Mouse (Mus musculus) naive thymus-derived CD4-positive, alpha-beta T cell, adult 2 months (primary cell): ENCODE measurements at regions not wholly inside any gene's neighbourhood (a gene's known extent, or its start where the extent isn't known, plus 50 kb on each side); places are given as distances from the start of the nearest gene placed in this dataset.

Experiments used
- DNase-seq: peaks from one replicate; pipeline ENCODE4 v3.0.0-alpha.2; 2011; ENCODE audit warnings: low read depth

- DNase-seq, result no peak
These were observed 414.8 kb downstream of the Klf5 start for GRCm38 (mm10) chr14:99713069-99713830.

- no peak for DNase-seq
These were observed 435.1 kb downstream of the Klf5 start for GRCm38 (mm10) chr14:99733474-99734199.

- no peak for DNase-seq
These were observed 435.7 kb downstream of the Klf5 start for GRCm38 (mm10) chr14:99734200-99734567.

- DNase-seq, result no peak
These were observed 445.3 kb downstream of the Klf5 start for GRCm38 (mm10) chr14:99743625-99744297.

GRCm38 (mm10) chr14:99745209-99745608, 446.7 kb downstream of the Klf5 start:
- DNase-seq, result no peak

GRCm38 (mm10) chr14:99748166-99748565, 449.7 kb downstream of the Klf5 start:
- no peak for DNase-seq

GRCm38 (mm10) chr14:99749308-99750305, 451.1 kb downstream of the Klf5 start:
- no peak for DNase-seq

- DNase-seq, result no peak
These were observed 459.6 kb downstream of the Klf5 start for GRCm38 (mm10) chr14:99758045-99758444.

- DNase-seq, result no peak
These were observed 464.8 kb downstream of the Klf5 start for GRCm38 (mm10) chr14:99763336-99763735.

GRCm38 (mm10) chr14:99771009-99771408, 472.5 kb downstream of the Klf5 start:
- DNase-seq, result no peak

- DNase-seq, result no peak
These were observed 474.4 kb downstream of the Klf5 start for GRCm38 (mm10) chr14:99772774-99773423.

GRCm38 (mm10) chr14:99778477-99778876, 480.0 kb downstream of the Klf5 start:
- DNase-seq, result no peak

- DNase-seq, result no peak
These were observed 480.5 kb downstream of the Klf5 start for GRCm38 (mm10) chr14:99778957-99779356.

- DNase-seq, result no peak
These were observed 485.2 kb downstream of the Klf5 start for GRCm38 (mm10) chr14:99783646-99784045.

GRCm38 (mm10) chr14:99785106-99785505, 486.6 kb downstream of the Klf5 start:
- no peak for DNase-seq

- DNase-seq, result no peak
These were observed 487.9 kb downstream of the Klf5 start for GRCm38 (mm10) chr14:99786367-99786766.

GRCm38 (mm10) chr14:99788185-99788584, 489.7 kb downstream of the Klf5 start:
- no peak for DNase-seq

- DNase-seq, result no peak
These were observed 488.2 kb downstream of the Klf12 start for GRCm38 (mm10) chr14:99796293-99796692.

- no peak for DNase-seq
These were observed 478.4 kb downstream of the Klf12 start for GRCm38 (mm10) chr14:99806052-99806451.

GRCm38 (mm10) chr14:99806599-99806998, 477.9 kb downstream of the Klf12 start:
- no peak for DNase-seq
